Mouse (Mus musculus): ENCODE results near the gene Arhgap35.
A peak's percentile ranks its signal among the peaks of the same experiment; 100 is the strongest.
"Not testable (repeated sequence)": the region's sequence is repeated elsewhere in the genome, so short reads cannot be mapped to it uniquely, and the experiment has no call there.

The Arhgap35 gene

DNA sequence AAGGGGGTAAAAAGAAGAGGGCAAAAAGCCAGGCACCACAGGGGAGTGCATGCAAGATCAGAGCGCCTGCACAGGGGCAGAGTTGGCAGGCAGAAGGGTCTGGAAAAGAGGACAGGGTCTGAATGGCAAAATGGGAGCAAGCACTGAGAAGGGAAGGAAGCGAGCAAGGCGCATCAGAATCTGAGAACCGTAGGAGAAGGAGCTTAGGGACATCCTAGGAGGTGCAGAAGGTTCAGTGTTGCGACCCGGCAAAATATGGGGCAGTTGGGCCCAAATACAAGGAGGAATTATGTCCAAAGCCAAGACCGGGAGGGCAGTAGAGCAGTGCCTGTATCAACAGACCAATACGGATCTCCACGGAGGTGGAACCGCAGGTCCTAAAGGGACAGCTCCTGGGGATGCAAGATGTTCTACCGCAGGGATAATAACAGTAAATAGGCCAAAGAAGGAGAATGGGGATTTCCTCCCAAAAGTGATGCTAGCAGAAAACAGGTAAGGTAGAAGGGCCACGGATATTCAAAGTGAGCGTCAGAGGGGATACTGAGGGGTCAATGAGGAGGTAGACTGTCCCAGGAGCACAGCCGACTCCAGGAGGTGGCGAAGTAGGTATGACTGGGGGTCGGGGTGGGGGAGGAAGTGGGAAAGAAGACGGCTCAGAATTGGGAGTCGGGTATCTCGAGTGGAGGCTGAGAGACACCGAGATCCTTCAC is 1.2 kb downstream of the Arhgap35 start:
- TF ChIP-seq NANOG (IDR thresholded peaks at IDR 0.05; ENCODE audit: borderline replicate concordance, low read length) (no peak), POU5F1 (IDR thresholded peaks at IDR 0.05; ENCODE audit: borderline replicate concordance, low read length) (no peak), CTCF (conservative IDR thresholded peaks at IDR 0.05; ENCODE audit: low read length) (no peak)
- Histone ChIP-seq H3K36me3 (ENCODE audit: insufficient read depth, low read length) (peaks cover 28% of the 10 kb centered on the region), H3K4me3 (replicated peaks; ENCODE audit: low read length) (peak overlapping the region; percentile 95), H3K9me3 (ENCODE audit: low read length) (no peaks in the 10 kb centered on the region), H3K4me1 (replicated peaks; ENCODE audit: low read depth, low read length) (peaks cover 69% of the 10 kb centered on the region), H3K27me3 (ENCODE audit: insufficient read depth, low read length) (peaks cover 9% of the 10 kb centered on the region)

DNA sequence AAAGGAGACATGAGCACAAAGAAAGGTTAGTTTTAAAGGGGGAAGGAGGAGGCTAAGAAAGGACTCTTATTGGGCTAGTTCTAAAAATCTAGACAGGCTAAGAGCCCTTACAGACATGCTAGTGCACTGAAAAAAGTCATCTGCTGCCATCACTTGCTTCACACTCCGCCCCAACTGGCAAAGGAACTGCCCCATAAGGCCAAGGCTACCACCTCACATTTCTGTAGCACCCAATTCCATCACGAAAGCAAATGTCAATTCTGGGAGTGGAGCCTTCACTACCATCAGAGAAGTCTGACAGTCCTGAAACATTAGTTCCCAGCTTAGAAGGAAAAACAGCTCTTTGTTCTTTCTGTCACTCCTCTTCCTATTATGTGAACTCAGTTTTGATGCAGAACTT is 4.4 kb downstream of the Arhgap35 start:
- Histone ChIP-seq H3K36me3 (ENCODE audit: insufficient read depth, low read length) (peaks cover 36% of the 10 kb centered on the region), H3K9me3 (ENCODE audit: low read length) (no peaks in the 10 kb centered on the region), H3K27me3 (ENCODE audit: insufficient read depth, low read length) (no peaks in the 10 kb centered on the region), H3K4me1 (replicated peaks; ENCODE audit: low read depth, low read length) (peaks cover 51% of the 10 kb centered on the region), H3K4me3 (replicated peaks; ENCODE audit: low read length) (no peak overlapping the region)
- no peak for TF ChIP-seq NANOG (IDR thresholded peaks at IDR 0.05; ENCODE audit: borderline replicate concordance, low read length)
- no peak for TF ChIP-seq CTCF (conservative IDR thresholded peaks at IDR 0.05; ENCODE audit: low read length)
- no peak for TF ChIP-seq POU5F1 (IDR thresholded peaks at IDR 0.05; ENCODE audit: borderline replicate concordance, low read length)

DNA sequence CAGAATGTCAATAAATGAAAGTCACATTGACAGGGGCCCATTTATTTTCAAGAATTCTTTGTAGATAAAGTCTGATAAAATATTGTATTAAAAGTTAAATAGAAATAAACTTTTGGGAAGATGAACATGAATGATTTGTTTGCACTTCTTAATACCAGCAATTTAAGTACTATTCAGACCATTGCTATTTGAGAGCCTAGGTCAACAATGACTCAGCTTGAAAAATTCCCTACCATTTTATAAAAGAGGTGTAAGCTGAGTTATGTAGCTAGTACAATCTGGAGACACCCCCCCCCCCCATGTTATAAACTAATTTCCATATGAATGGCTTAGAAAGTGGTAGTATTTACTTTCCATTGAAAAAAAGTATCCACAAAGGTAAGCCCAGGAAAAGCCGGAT is 5.8 kb downstream of the Arhgap35 start:
- peaks cover 51% of the 10 kb centered on the region for H3K4me1 ChIP-seq (replicated peaks; ENCODE audit: low read depth, low read length)
- H3K9me3 ChIP-seq (ENCODE audit: low read length): no peaks in the 10 kb centered on the region
- H3K4me3 ChIP-seq (replicated peaks; ENCODE audit: low read length): no peak overlapping the region
- TF ChIP-seq POU5F1 (IDR thresholded peaks at IDR 0.05; ENCODE audit: borderline replicate concordance, low read length) (no peak), CTCF (conservative IDR thresholded peaks at IDR 0.05; ENCODE audit: low read length) (no peak), NANOG (IDR thresholded peaks at IDR 0.05; ENCODE audit: borderline replicate concordance, low read length) (no peak)
- H3K36me3 ChIP-seq (ENCODE audit: insufficient read depth, low read length): peaks cover 36% of the 10 kb centered on the region
- H3K27me3 ChIP-seq (ENCODE audit: insufficient read depth, low read length): no peaks in the 10 kb centered on the region

DNA sequence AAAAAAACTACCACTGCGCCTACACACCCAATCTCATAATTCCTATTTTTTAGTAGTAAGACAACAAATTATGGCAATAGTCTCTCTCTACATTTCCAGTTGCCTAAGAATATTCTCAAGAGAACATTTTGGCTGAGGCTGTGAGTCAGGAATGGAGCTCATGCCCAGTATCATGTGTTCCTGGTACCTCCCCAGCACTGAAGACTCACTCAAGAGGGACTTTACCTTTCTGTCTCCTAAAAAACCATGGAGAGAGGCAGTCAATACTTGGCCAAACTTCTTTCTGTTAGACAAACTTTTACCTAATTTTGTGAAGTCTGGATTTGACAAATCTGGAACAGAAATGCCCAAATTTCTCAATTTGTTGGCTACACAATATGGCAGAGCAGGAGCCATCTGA is 6.7 kb downstream of the Arhgap35 start:
- H3K4me1 ChIP-seq (replicated peaks; ENCODE audit: low read depth, low read length): peaks cover 47% of the 10 kb centered on the region
- H3K27me3 ChIP-seq (ENCODE audit: insufficient read depth, low read length): no peaks in the 10 kb centered on the region
- TF ChIP-seq POU5F1 (IDR thresholded peaks at IDR 0.05; ENCODE audit: borderline replicate concordance, low read length): no peak
- no peak for TF ChIP-seq NANOG (IDR thresholded peaks at IDR 0.05; ENCODE audit: borderline replicate concordance, low read length)
- no peak for TF ChIP-seq CTCF (conservative IDR thresholded peaks at IDR 0.05; ENCODE audit: low read length)
- peaks cover 40% of the 10 kb centered on the region for H3K36me3 ChIP-seq (ENCODE audit: insufficient read depth, low read length)
- H3K4me3 ChIP-seq (replicated peaks; ENCODE audit: low read length): no peak overlapping the region
- no peaks in the 10 kb centered on the region for H3K9me3 ChIP-seq (ENCODE audit: low read length)

DNA sequence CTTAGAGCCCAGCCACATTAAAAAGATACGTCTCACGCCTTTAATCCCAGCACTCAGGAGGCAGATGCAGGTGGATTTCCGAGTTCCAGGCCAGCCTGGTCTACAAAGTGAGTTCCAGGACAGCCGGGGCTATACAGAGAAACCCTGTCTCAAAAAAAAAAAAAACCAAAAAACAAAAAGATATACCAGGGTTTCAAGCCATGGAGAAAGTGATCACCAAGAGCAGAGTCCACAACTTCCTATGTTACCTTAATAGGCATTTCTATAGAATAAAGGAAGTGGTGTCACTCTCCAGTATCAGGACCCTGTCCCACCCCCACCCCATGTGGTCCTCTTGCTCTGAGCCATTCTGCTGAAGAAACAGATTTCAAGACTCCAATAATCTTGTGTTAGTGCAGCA is 8.0 kb downstream of the Arhgap35 start:
- H3K9me3 ChIP-seq (ENCODE audit: low read length); H3K4me3 ChIP-seq (replicated peaks; ENCODE audit: low read length); H3K27me3 ChIP-seq (ENCODE audit: insufficient read depth, low read length): not testable (repeated sequence)
- Histone ChIP-seq H3K4me1 (replicated peaks; ENCODE audit: low read depth, low read length) (peaks cover 39% of the 10 kb centered on the region), H3K36me3 (ENCODE audit: insufficient read depth, low read length) (peaks cover 31% of the 10 kb centered on the region)

DNA sequence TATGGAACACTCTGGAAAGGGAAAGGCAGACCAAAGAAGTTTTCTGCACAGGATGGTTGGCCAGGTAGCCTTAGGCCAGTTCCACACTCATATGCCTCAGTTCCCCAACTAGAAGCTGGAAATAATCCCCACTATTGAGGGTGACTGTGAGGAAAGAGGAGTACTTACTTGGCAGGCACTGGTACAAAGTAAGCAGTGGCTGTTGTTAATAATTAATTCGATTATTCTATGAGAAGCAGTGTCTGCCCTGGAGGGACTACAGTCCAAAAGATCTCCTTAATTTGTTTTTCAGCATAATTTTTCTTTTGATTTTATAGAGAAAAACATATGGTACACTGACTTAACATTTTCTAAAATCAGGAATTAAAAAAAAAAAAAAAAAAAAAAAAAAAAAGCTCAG is 10.7 kb downstream of the Arhgap35 start:
- Histone ChIP-seq H3K4me1 (replicated peaks; ENCODE audit: low read depth, low read length) (peaks cover 22% of the 10 kb centered on the region), H3K27me3 (ENCODE audit: insufficient read depth, low read length) (no peaks in the 10 kb centered on the region), H3K36me3 (ENCODE audit: insufficient read depth, low read length) (peaks cover 14% of the 10 kb centered on the region; the same call in 1 of the 2 replicates), H3K4me3 (replicated peaks; ENCODE audit: low read length) (no peak overlapping the region), H3K9me3 (ENCODE audit: low read length) (no peaks in the 10 kb centered on the region)
- TF ChIP-seq CTCF (conservative IDR thresholded peaks at IDR 0.05; ENCODE audit: low read length): no peak
- no peak for TF ChIP-seq NANOG (IDR thresholded peaks at IDR 0.05; ENCODE audit: borderline replicate concordance, low read length)
- no peak for TF ChIP-seq POU5F1 (IDR thresholded peaks at IDR 0.05; ENCODE audit: borderline replicate concordance, low read length)

DNA sequence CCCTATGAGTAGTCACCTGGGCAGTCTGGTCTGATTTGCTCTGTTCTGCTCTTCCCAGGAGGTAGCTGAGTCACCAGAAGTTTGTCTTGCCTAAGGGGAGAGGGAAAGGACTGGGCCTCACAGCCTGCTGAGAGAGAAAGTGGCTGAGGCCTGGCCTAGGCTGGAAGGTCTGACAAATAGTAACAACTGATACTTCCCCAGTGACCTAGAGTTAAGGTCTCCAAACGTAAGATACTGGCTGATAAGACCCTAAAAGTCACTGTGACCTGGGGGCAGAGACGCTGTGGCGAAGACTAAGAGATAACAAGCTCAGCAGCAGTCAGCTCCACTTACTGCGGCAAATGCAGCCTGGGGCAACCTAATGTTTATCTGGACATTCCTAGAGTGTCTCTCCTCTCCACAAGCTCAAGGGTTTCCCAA is 13.1 kb downstream of the Arhgap35 start:
- no peaks in the 10 kb centered on the region for H3K9me3 ChIP-seq (ENCODE audit: low read length)
- H3K27me3 ChIP-seq (ENCODE audit: insufficient read depth, low read length): no peaks in the 10 kb centered on the region
- no peak overlapping the region for H3K4me3 ChIP-seq (replicated peaks; ENCODE audit: low read length)

DNA sequence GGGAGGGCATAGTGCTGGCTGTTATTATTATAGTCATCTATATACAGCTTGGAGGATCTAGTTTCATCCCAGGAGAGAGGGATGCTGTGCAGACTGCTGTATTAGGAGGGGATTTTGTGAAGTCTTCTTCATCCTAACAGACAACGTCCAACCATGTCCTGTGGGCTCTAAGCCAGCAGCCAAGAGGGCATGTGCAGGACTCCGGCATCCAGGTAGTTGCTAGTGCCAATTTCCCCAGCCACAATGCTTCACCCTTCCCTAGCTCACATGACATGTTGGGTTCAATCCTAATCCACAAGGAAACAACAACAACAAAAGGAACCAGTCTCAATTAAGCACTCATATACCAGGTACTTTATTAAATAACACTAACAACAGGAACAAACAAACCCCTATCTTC is 15.8 kb downstream of the Arhgap35 start:
- peaks cover 21% of the 10 kb centered on the region for H3K36me3 ChIP-seq (ENCODE audit: insufficient read depth, low read length)
- TF ChIP-seq CTCF (conservative IDR thresholded peaks at IDR 0.05; ENCODE audit: low read length) (no peak), NANOG (IDR thresholded peaks at IDR 0.05; ENCODE audit: borderline replicate concordance, low read length) (no peak)
- H3K9me3 ChIP-seq (ENCODE audit: low read length): no peaks in the 10 kb centered on the region
- peaks cover 30% of the 10 kb centered on the region for H3K4me1 ChIP-seq (replicated peaks; ENCODE audit: low read depth, low read length)
- H3K27me3 ChIP-seq (ENCODE audit: insufficient read depth, low read length): no peaks in the 10 kb centered on the region
- no peak overlapping the region for H3K4me3 ChIP-seq (replicated peaks; ENCODE audit: low read length)

More for the DNA sequence above, 13.1 kb downstream of the Arhgap35 start:
- Histone ChIP-seq H3K4me1 (replicated peaks; ENCODE audit: low read depth, low read length) (peaks cover 30% of the 10 kb centered on the region), H3K36me3 (ENCODE audit: insufficient read depth, low read length) (peaks cover 12% of the 10 kb centered on the region; the same call in 1 of the 2 replicates)
- TF ChIP-seq CTCF (conservative IDR thresholded peaks at IDR 0.05; ENCODE audit: low read length) (no peak), POU5F1 (IDR thresholded peaks at IDR 0.05; ENCODE audit: borderline replicate concordance, low read length) (no peak), NANOG (IDR thresholded peaks at IDR 0.05; ENCODE audit: borderline replicate concordance, low read length) (no peak)

DNA sequence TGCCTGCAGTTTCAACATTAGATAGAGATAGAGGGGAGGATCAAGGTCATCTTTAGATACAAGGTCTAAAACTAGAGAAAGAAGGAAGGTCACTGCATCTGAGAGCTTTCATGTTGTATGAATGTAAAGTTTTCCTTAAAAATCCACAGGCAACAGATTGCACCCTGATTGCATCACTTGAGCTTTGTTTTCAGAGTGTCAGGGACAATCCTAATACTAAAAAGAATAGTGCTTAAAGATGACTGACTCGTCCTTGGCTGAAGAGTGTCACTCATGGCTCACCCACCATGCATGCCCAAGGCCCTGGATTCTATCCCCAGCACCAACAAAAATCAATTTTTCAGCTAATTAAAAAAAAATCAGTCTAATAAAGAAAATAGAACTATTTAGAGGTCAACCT is 23.5 kb downstream of the Arhgap35 start:
- Histone ChIP-seq H3K4me3 (replicated peaks; ENCODE audit: low read length) (no peak overlapping the region), H3K9me3 (ENCODE audit: low read length) (no peaks in the 10 kb centered on the region), H3K4me1 (replicated peaks; ENCODE audit: low read depth, low read length) (0 out of 2 replicates have a peak, but pooled peaks cover 4% of the 10 kb centered on the region), H3K36me3 (ENCODE audit: insufficient read depth, low read length) (peaks cover 30% of the 10 kb centered on the region), H3K27me3 (ENCODE audit: insufficient read depth, low read length) (no peaks in the 10 kb centered on the region)
- no peak for TF ChIP-seq POU5F1 (IDR thresholded peaks at IDR 0.05; ENCODE audit: borderline replicate concordance, low read length)
- no peak for TF ChIP-seq CTCF (conservative IDR thresholded peaks at IDR 0.05; ENCODE audit: low read length)
- no peak for TF ChIP-seq NANOG (IDR thresholded peaks at IDR 0.05; ENCODE audit: borderline replicate concordance, low read length)

All from E14TG2a.4 (cell line).